Mouse (Mus musculus) c-Kit-positive CD71-positive TER-119-negative erythroid progenitor cells, embryonic 14.5 days (primary cell): Measurements from ENCODE around the gene Zranb3.
"Not testable (repeated sequence)": the region's sequence is repeated elsewhere in the genome, so short reads cannot be mapped to it uniquely, and the experiment has no call there.

Experiments
- DNase-seq: peaks from one replicate; pipeline ENCODE4 v3.0.0-alpha.2; 2013; ENCODE audit warnings: low read depth

Zranb3 gene

DNA sequence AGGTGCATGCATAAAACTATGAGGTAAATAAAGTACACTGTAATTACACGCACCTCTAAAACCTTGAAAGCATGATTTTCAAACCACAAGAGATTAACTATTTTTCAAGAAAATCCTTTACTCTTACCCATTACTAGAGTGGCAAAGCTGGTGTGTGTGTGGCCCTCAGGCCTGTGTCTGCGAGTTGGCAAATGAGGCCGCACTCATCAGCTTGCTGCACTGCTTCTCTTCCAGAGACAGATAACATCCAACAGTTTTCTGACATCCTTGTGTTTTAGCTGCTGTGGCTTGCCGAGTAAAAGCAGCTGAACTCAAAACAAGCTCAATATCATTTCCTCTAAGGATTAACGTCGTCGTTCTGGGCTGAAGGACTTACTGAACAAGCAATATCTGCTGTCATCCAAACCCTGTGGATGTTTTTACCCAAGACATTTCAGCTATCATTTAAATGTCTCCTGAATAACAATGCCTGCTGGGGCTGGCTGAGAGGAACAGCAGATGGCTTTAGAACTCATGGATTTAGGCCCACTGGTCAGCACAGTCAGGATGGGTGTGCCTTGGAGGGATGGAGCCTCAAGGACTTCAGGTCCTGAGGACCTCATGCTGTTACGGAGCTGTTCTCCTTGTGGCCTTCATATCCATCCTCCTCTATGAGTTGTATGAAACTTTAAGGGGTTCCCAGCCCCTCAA, 42.0 kb downstream of the Zranb3 start:
- no peak for DNase-seq

GRCm38 (mm10) chr1:128058625-128059024, 44.2 kb downstream of the Zranb3 start:
- no peak for DNase-seq

- no peak for DNase-seq
Measured at GRCm38 (mm10) chr1:128057269-128057668, 45.6 kb downstream of the Zranb3 start.

GRCm38 (mm10) chr1:128046920-128047319, 55.9 kb downstream of the Zranb3 start:
- DNase-seq, result no peak

GRCm38 (mm10) chr1:128046455-128046854, 56.4 kb downstream of the Zranb3 start:
- DNase-seq, result no peak

- DNase-seq, result no peak
Measured at GRCm38 (mm10) chr1:128044181-128044580, 58.7 kb downstream of the Zranb3 start.

GRCm38 (mm10) chr1:128036296-128036695, 66.6 kb downstream of the Zranb3 start:
- DNase-seq, result no peak

DNA sequence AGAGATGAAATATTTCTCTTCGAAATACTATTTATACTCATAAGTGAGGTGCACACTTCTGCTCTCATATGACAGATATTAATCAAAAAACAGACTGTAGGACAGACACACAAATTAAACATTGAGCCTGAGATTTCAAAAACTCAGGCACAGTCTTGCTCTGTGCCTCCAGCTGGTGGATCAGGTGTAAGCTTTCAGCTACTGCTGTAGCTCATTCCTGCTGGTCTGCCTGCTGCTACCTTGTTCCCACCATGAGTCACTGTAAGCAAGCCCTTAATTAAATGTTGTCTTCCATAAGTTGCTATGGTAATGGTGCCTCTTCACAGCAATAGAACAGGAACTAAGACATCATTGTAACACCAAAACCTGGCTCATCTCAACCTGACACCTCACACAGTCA, 70.7 kb downstream of the Zranb3 start:
- DNase-seq, result no peak

DNA sequence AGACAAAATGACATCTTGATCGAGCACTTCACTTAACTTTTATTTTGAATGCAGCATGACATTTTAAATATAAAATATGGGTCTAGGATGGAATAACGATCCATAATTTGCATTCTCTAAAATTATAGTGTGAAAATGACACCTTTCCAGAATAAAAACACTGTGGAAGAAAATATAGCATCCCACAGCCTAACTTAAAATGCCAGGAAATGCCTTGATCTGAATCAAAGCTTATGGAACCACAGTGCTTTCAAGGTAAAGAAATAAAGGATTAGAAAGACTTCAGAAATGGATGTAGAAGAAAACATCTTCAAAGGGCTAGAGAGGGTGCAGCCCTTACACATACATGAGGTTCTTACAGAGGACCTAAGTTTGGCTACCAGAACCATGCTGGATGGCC, 71.3 kb downstream of the Zranb3 start:
- DNase-seq, result no peak

GRCm38 (mm10) chr1:128024363-128025114, 78.3 kb downstream of the Zranb3 start:
- no peak for DNase-seq

DNA sequence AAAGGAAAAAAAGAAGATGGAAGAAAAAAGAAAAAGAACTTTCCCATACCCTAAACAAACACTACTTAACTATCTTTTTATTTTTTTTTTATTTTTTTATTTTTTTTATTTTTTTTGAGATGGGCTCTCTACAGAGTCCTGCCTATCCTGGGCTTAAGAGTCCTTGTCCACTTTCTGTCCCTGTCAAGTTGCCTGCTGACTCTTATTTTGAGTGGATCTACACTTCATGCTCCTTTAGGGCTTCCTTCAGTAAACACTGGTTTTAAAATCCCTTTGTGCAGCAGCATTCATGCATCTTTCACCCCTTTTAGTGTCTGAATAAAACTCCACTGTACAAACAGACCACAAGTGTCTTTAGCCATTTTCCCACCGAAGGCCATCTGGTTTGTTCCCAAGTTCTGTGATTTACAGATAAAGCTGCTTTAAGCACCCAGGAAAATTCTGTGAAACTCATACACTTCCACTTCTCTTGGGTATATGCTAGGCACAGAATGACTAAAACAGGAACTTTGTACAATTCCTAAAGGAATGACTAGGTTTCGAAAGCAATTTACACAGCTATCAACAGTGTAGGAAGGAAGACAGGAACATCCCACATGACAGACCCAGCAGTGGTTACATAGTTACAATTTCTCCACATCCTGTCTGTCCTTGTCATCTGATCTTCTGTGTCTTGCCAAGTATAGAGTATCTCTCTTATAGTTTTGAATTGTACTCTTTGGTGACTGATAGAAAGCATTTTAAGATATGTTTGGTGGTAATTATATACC, 82.7 kb downstream of the Zranb3 start:
- DNase-seq, result no peak

GRCm38 (mm10) chr1:128016035-128016492, 86.8 kb downstream of the Zranb3 start:
- DNase-seq, result no peak

GRCm38 (mm10) chr1:128013698-128014386, 89.0 kb downstream of the Zranb3 start:
- DNase-seq, result peak; percentile 16

- DNase-seq, result no peak
Measured at GRCm38 (mm10) chr1:128009751-128010150, 93.1 kb downstream of the Zranb3 start.

DNA sequence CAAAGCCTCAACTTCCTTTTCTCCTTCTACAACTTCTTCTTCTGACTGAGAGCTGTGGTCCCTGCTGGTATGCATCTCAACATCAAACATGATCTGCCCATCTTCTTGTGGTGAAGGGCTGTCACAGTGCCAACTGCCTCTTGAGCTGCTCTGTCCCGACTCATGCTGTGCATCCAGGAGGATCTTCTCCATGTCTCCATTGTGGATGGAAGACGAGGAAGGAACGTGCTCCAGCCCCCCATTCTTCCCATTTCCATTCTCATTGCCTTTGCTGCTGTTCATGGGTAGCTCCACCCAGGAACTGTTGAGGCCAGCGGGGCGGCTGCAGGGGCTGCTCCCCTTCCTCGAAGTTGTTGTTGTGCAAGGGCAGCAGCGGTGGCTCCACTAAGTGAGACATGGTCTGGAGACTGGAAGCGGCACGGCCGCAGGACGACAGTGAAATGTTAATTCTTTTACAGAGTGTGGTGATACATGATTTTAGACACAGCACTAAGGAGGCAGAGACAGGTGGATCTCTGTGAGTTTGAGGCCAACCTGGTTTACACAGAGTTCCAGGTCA, 96.7 kb downstream of the Zranb3 start:
- not testable (repeated sequence) for DNase-seq

- no peak for DNase-seq
Measured at GRCm38 (mm10) chr1:128004371-128004720, 98.5 kb downstream of the Zranb3 start.

DNA sequence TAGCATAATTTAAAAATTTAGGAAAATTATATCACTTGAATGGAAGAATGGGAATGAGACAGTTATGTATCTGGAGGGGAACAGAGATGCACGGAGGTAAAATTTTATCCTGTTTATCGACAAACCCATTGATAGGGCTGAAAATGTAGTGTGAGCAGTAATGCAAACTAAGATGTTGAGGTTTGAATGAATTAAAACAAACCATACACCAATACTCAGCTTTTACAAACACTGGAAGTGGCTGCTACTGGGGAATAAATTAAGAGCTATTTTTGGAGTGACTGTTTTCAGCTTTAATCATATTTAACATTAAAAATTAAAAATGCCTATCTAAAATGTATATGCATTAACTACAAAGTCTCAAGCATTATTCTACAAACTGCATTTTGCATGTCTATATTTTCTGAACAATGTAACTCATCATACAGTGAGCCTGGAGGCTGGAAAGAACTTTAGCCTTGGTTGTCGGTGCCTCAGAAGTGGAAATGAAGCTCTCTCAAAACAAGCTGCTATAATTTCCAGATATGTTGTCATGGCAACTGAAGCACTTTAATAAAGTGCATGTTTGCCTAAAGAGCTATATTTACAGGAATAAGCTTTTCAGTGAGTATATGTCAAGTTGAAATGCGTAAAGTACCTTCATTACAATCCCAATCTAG, 99.0 kb downstream of the Zranb3 start:
- no peak for DNase-seq

DNA sequence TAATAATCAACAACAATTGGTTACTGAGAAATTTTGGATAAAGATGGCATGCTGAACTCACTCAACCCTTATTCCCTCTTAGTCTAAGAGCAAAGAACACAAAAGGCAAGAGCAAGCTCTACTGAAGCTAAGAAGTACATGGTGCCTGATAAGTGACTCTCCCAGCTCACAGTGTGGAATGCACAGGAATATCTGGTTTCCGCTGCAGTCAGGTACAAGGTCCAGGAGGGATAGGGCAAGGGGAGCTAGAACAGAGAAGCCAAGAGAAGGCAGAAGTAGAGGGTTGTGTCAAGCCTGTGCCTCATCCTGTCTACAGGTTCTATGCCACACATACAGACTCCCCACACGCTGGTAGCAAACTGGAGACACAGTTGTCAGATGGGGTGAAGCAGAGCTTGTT, 100.7 kb downstream of the Zranb3 start:
- no peak for DNase-seq

DNA sequence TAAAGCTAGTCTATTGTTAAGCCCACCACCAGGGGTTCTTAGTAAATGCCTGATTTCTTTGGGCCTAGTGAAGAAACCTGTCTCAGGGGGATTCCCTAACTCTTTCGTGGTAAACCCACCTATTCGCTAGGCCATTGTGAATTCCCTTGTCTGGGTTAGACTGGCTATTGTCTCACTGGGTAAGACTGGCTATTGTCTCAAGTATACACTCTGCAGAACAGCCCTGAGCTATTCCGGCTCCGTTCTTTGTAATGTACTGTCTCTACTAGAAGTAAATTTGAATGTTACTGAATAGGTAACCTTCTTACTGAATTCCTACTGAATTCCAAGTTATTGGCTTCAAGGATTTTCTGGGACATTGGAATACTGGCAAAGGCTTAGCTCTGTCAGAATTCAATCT, 101.9 kb downstream of the Zranb3 start:
- DNase-seq, result not testable (repeated sequence)

DNA sequence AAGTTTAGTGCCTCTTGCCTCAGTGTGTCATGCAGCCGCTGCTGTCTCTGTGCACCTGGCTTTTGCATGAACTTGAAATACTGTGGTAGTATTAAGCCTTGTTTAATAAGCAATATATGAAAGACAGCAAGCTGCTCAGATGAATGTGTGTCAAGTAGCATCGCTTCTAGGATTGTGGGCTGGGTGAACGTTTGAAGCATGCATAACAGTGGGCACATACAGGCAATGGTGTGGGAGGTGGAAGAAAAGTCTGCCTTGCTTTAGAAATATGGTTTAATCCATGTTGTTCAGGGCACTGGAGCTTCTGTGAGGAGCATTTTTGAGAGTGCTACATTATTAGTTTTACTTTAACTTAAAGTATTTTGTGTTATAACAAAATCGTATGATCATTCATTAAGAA, 109.0 kb downstream of the Zranb3 start:
- DNase-seq, result no peak
